Mouse (Mus musculus) gastrocnemius, adult 2 months (tissue): ENCODE data around the gene Spc24. TPM values are rescaled to one million over a fixed set of nuclear protein-coding genes. Genes with fewer than 3 reads are reported as not detected.

Experiments
- DNase-seq: peaks from one replicate; pipeline ENCODE4 v3.0.0; 2022
- H3K27ac ChIP-seq: fragments of 200-600 bp; 2 replicates; pipeline ENCODE4 v1.8.1; 2022; ENCODE audit warnings: mild to moderate bottlenecking
- H3K4me3 ChIP-seq: fragments of 200-600 bp; 2 replicates; pipeline ENCODE4 v1.8.1; 2022; ENCODE audit warnings: mild to moderate bottlenecking, moderate library complexity
- CTCF ChIP-seq: fragments of 200-600 bp; IDR thresholded peaks from 2 replicates; pipeline ENCODE4 v1.8.1; 2022; ENCODE audit warnings: antibody characterized with exemption, mild to moderate bottlenecking, moderate library complexity
- intact Hi-C: fragments of 180-260 bp; cut with DNase I; formaldehyde crosslinking; loops from one replicate; pipeline ENCODE4 v1.15.1; 2025
- total RNA-seq, 2 experiments: library from RNA; stranded (reverse); gene quantifications; 2 replicates each; pipeline ENCODE4 v1.2.3; 2021

Spc24 gene
- total RNA-seq, 2 experiments from 2014 or later = 0.50 to 0.89 TPM

GRCm38 (mm10) chr9:21733446-21733845, 26.7 kb downstream of the Spc24 start:
- DNase-seq = no peak
- Histone ChIP-seq H3K27ac (no peak overlapping the region), H3K4me3 (no peak overlapping the region)
- intact Hi-C loops = no loop called here
- TF ChIP-seq CTCF = no peak

GRCm38 (mm10) chr9:21732288-21732687, 27.8 kb downstream of the Spc24 start:
- Histone ChIP-seq H3K27ac (no peak overlapping the region), H3K4me3 (no peak overlapping the region)
- intact Hi-C loops = no loop called here
- no peak for DNase-seq
- no peak for TF ChIP-seq CTCF

GRCm38 (mm10) chr9:21729264-21729663, 30.8 kb downstream of the Spc24 start:
- intact Hi-C loops = no loop called here
- DNase-seq = no peak
- Histone ChIP-seq H3K4me3 (no peak overlapping the region), H3K27ac (peak overlapping the region; percentile 63)
- no peak for TF ChIP-seq CTCF

- H3K4me3 ChIP-seq = no peak overlapping the region
- intact Hi-C loops = no loop called here
- no peak for DNase-seq
- H3K27ac ChIP-seq = 0 out of 2 replicates have a peak overlapping the region, but pooled peaks have one; percentile 20
- TF ChIP-seq CTCF = no peak
Observed at GRCm38 (mm10) chr9:21728261-21728832, 31.8 kb downstream of the Spc24 start.

- TF ChIP-seq CTCF = no peak
- H3K27ac ChIP-seq = no peak overlapping the region; the same call in 1 of the 2 replicates
- intact Hi-C loops = no loop called here
- H3K4me3 ChIP-seq = no peak overlapping the region; the same call in 1 of the 2 replicates
- no peak for DNase-seq
Observed at GRCm38 (mm10) chr9:21726218-21726975, 33.7 kb downstream of the Spc24 start.

- no peak for DNase-seq
- peak overlapping the region; percentile 93 for H3K4me3 ChIP-seq
- TF ChIP-seq CTCF = no peak
- intact Hi-C loops = no loop called here
- H3K27ac ChIP-seq = peak overlapping the region; percentile 91
Observed at GRCm38 (mm10) chr9:21725224-21726121, 34.6 kb downstream of the Spc24 start.

- no peak for TF ChIP-seq CTCF
- peak overlapping the region; percentile 91 for H3K27ac ChIP-seq
- peak; percentile 93 for DNase-seq
- intact Hi-C loops = loop anchor here (5.0 kb wide), 1 partner anchor 38 kb away; the partner anchor contains the start of gene Spc24
- H3K4me3 ChIP-seq = peak overlapping the region; percentile 93
Observed at GRCm38 (mm10) chr9:21724147-21724536, 36.0 kb downstream of the Spc24 start.

GRCm38 (mm10) chr9:21723377-21724146, 36.5 kb downstream of the Spc24 start, which contains the start of gene Ldlr:
Ldlr (plus strand) TSS chr9:21723483.
- Histone ChIP-seq H3K4me3 (peak within 1 kb of the TSS; percentile 93), H3K27ac (peak within 1 kb of the TSS; percentile 91)
- intact Hi-C loops = loop anchor here (5.0 kb wide), 1 partner anchor 39 kb away; the partner anchor contains the start of gene Spc24
- TF ChIP-seq CTCF = no peak
- peak; percentile 91 for DNase-seq

GRCm38 (mm10) chr9:21721036-21721435, 39.1 kb downstream of the Spc24 start:
- peak overlapping the region; percentile 19 for H3K4me3 ChIP-seq
- intact Hi-C loops = loop anchor here (5.0 kb wide), 1 partner anchor 41 kb away; the partner anchor contains the start of gene Spc24
- DNase-seq = peak; percentile 81
- H3K27ac ChIP-seq = peak overlapping the region; percentile 91
- no peak for TF ChIP-seq CTCF

- intact Hi-C loops = no loop called here
- no peak overlapping the region for H3K4me3 ChIP-seq
- no peak overlapping the region for H3K27ac ChIP-seq
- TF ChIP-seq CTCF = no peak
- DNase-seq = no peak
Observed at GRCm38 (mm10) chr9:21717015-21717414, 43.1 kb downstream of the Spc24 start.

- H3K27ac ChIP-seq = no peak overlapping the region
- intact Hi-C loops = no loop called here
- no peak overlapping the region; the same call in 1 of the 2 replicates for H3K4me3 ChIP-seq
- no peak for TF ChIP-seq CTCF
- DNase-seq = no peak
Observed at GRCm38 (mm10) chr9:21715298-21715697, 44.8 kb downstream of the Spc24 start.

- TF ChIP-seq CTCF = no peak
- H3K4me3 ChIP-seq = no peak overlapping the region
- H3K27ac ChIP-seq = no peak overlapping the region
- intact Hi-C loops = no loop called here
- no peak for DNase-seq
Observed at GRCm38 (mm10) chr9:21709340-21709739, 50.8 kb downstream of the Spc24 start.
